Mouse (Mus musculus): ENCODE data around the gene Tmem116.

GRCm38 (mm10) chr5:121449976-121450375 is 1.7 kb upstream of the Tmem116 start:
- TF ChIP-seq HCFC1 (IDR thresholded peaks at IDR 0.05; ENCODE audit: borderline replicate concordance, insufficient read depth, low read length): no peak
- TF ChIP-seq CHD2 (IDR thresholded peaks at IDR 0.05; ENCODE audit: low read depth, low read length): no peak

Data from ES-E14 (cell line).